Mouse (Mus musculus) embryo, embryonic 10.5 days (tissue): ENCODE measurements around the gene Wdr72.
A peak's percentile ranks its signal among the peaks of the same experiment; 100 is the strongest.

Experiments
- DNase-seq: peaks from one replicate; pipeline ENCODE4 v3.0.0-alpha.2; 2015; ENCODE audit warnings: low spot score

Wdr72 gene

GRCm38 (mm10) chr9:74241292-74241691 is 131.1 kb downstream of the Wdr72 start:
- no peak for DNase-seq

GRCm38 (mm10) chr9:74248084-74248483 is 137.9 kb downstream of the Wdr72 start:
- DNase-seq: no peak

- peak; percentile 68 for DNase-seq
These were observed 139.3 kb downstream of the Wdr72 start for GRCm38 (mm10) chr9:74249486-74249885.

GRCm38 (mm10) chr9:74250522-74250921 is 140.4 kb downstream of the Wdr72 start:
- DNase-seq: no peak

GRCm38 (mm10) chr9:74258389-74258788 is 148.2 kb downstream of the Wdr72 start:
- no peak for DNase-seq

GRCm38 (mm10) chr9:74277752-74278385 is 167.7 kb downstream of the Wdr72 start:
- peak; percentile 74 for DNase-seq

GRCm38 (mm10) chr9:74282072-74282471 is 171.9 kb downstream of the Wdr72 start:
- no peak for DNase-seq

- DNase-seq: peak; percentile 47
These were observed 176.1 kb downstream of the Wdr72 start for GRCm38 (mm10) chr9:74286210-74286609.

- no peak for DNase-seq
These were observed 184.3 kb downstream of the Wdr72 start for GRCm38 (mm10) chr9:74294479-74294878.

GRCm38 (mm10) chr9:74318771-74319170 is 208.6 kb downstream of the Wdr72 start:
- no peak for DNase-seq

GRCm38 (mm10) chr9:74324089-74324924 is 214.2 kb downstream of the Wdr72 start:
- DNase-seq: no peak

- DNase-seq: no peak
These were observed 214.8 kb downstream of the Wdr72 start for GRCm38 (mm10) chr9:74324925-74325295.

GRCm38 (mm10) chr9:74325981-74326380 is 215.8 kb downstream of the Wdr72 start:
- DNase-seq: no peak

- no peak for DNase-seq
These were observed 218.7 kb downstream of the Wdr72 start for GRCm38 (mm10) chr9:74328821-74329220.

- peak; percentile 20 for DNase-seq
These were observed 220.7 kb downstream of the Wdr72 start for GRCm38 (mm10) chr9:74330706-74331495.

- no peak for DNase-seq
These were observed 222.2 kb downstream of the Wdr72 start for GRCm38 (mm10) chr9:74332321-74332720.
